Mouse (Mus musculus): Measurements from ENCODE around the gene Cemip2. TPM values are rescaled to one million over a fixed set of nuclear protein-coding genes. Genes with fewer than 3 reads are reported as not detected.

The Cemip2 gene
- polyA plus RNA-seq, 1 experiment from 2014 or later: 33.8 TPM

DNA sequence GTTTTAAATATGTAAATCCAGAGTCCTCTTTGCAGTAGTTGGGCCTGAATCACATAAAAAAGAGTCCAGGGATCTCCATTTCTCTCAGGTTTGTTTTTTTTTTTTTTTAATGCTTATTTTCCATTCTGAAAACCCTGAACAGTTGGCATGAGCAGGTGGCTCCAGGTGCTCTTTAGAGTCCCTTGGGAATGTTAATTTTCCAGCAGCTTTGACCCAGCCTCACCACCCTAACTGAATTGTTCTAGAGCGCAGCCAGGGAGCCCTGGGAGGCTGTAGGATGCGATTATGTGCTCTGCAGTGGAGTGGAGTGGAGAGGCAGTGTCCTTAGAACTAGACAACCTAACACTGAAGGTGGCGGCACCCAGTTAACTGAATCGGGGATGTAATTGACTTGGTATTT lies 13.7 kb downstream of the Cemip2 start:
- H3K27ac ChIP-seq (replicated peaks; ENCODE audit: low read depth, low read length): no peak overlapping the region
- 92% methylated on average over 4 of the region's 4 CpGs for WGBS
- H3K4me3 ChIP-seq (ENCODE audit: low read depth, low read length): no peak overlapping the region
- ATAC-seq (ENCODE audit: low read depth): peak; percentile 56; the same call in 1 of the 2 replicates
- H3K4me1 ChIP-seq (ENCODE audit: control insufficient read depth, insufficient read depth, low read length): no peaks in the 10 kb centered on the region; the same call in 1 of the 2 replicates
- H3K4me2 ChIP-seq (ENCODE audit: low read depth, low read length): no peak overlapping the region
- H3K9me3 ChIP-seq (ENCODE audit: control insufficient read depth, low read length): no peaks in the 10 kb centered on the region
- H3K9ac ChIP-seq (ENCODE audit: low read depth, low read length): no peak overlapping the region
- H3K36me3 ChIP-seq (ENCODE audit: control insufficient read depth, insufficient read depth, low read length): peaks cover 34% of the 10 kb centered on the region; the same call in 1 of the 2 replicates
- H3K27me3 ChIP-seq (replicated peaks; ENCODE audit: control insufficient read depth, insufficient read depth, low read length): no peaks in the 10 kb centered on the region
- DNase-seq (ENCODE audit: low spot score): no peak

GRCm38 (mm10) chr19:21792587-21793175 lies 14.5 kb downstream of the Cemip2 start:
- Histone ChIP-seq H3K4me2 (ENCODE audit: low read depth, low read length) (no peak overlapping the region), H3K27ac (replicated peaks; ENCODE audit: low read depth, low read length) (no peak overlapping the region), H3K4me1 (ENCODE audit: control insufficient read depth, insufficient read depth, low read length) (no peaks in the 10 kb centered on the region), H3K9me3 (ENCODE audit: control insufficient read depth, low read length) (no peaks in the 10 kb centered on the region), H3K27me3 (replicated peaks; ENCODE audit: control insufficient read depth, insufficient read depth, low read length) (no peaks in the 10 kb centered on the region), H3K4me3 (ENCODE audit: low read depth, low read length) (no peak overlapping the region), H3K36me3 (ENCODE audit: control insufficient read depth, insufficient read depth, low read length) (peaks cover 42% of the 10 kb centered on the region), H3K9ac (ENCODE audit: low read depth, low read length) (no peak overlapping the region)
- 92% methylated on average over 26 of the region's 26 CpGs for WGBS
- ATAC-seq (ENCODE audit: low read depth): no peak
- DNase-seq (ENCODE audit: low spot score): no peak

GRCm38 (mm10) chr19:21794569-21794968 lies 16.4 kb downstream of the Cemip2 start:
- Histone ChIP-seq H3K9ac (ENCODE audit: low read depth, low read length) (no peak overlapping the region), H3K4me2 (ENCODE audit: low read depth, low read length) (no peak overlapping the region), H3K27ac (replicated peaks; ENCODE audit: low read depth, low read length) (no peak overlapping the region), H3K27me3 (replicated peaks; ENCODE audit: control insufficient read depth, insufficient read depth, low read length) (no peaks in the 10 kb centered on the region), H3K9me3 (ENCODE audit: control insufficient read depth, low read length) (no peaks in the 10 kb centered on the region), H3K4me3 (ENCODE audit: low read depth, low read length) (no peak overlapping the region), H3K4me1 (ENCODE audit: control insufficient read depth, insufficient read depth, low read length) (peaks cover 14% of the 10 kb centered on the region), H3K36me3 (ENCODE audit: control insufficient read depth, insufficient read depth, low read length) (peaks cover 58% of the 10 kb centered on the region)
- DNase-seq (ENCODE audit: low spot score) (peak; percentile 77), ATAC-seq (ENCODE audit: low read depth) (no peak)
- 86% methylated on average over 3 of the region's 3 CpGs for WGBS

GRCm38 (mm10) chr19:21796333-21796732 lies 18.2 kb downstream of the Cemip2 start:
- Histone ChIP-seq H3K4me3 (ENCODE audit: low read depth, low read length) (no peak overlapping the region), H3K9me3 (ENCODE audit: control insufficient read depth, low read length) (no peaks in the 10 kb centered on the region), H3K4me2 (ENCODE audit: low read depth, low read length) (no peak overlapping the region), H3K36me3 (ENCODE audit: control insufficient read depth, insufficient read depth, low read length) (peaks cover 75% of the 10 kb centered on the region), H3K9ac (ENCODE audit: low read depth, low read length) (no peak overlapping the region), H3K27ac (replicated peaks; ENCODE audit: low read depth, low read length) (no peak overlapping the region), H3K4me1 (ENCODE audit: control insufficient read depth, insufficient read depth, low read length) (peaks cover 22% of the 10 kb centered on the region), H3K27me3 (replicated peaks; ENCODE audit: control insufficient read depth, insufficient read depth, low read length) (no peaks in the 10 kb centered on the region)
- DNase-seq (ENCODE audit: low spot score) (no peak), ATAC-seq (ENCODE audit: low read depth) (no peak)
- 84% methylated on average over 5 of the region's 5 CpGs for WGBS

DNA sequence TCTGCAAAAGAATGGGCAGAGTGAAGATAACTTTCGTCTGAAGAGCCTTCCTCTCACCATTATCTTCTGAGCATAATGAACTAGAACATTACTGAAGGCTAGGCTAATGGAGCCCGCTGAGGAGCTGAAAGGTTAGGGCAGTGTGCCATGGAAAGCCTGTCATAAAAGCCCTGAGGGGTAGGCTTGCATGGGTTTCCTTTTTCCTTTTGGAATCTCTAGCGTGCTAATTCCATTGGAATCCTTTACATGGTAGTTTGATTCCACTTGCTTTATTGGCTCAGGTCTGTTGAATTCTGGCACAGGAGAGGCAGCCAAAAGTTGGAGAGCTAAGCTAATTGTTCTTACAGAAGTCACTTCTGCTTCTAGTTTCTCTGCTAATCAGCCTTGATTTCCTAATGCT lies 20.6 kb downstream of the Cemip2 start:
- Histone ChIP-seq H3K9me3 (ENCODE audit: control insufficient read depth, low read length) (no peaks in the 10 kb centered on the region), H3K4me3 (ENCODE audit: low read depth, low read length) (no peak overlapping the region), H3K27me3 (replicated peaks; ENCODE audit: control insufficient read depth, insufficient read depth, low read length) (no peaks in the 10 kb centered on the region), H3K36me3 (ENCODE audit: control insufficient read depth, insufficient read depth, low read length) (peaks cover 91% of the 10 kb centered on the region), H3K9ac (ENCODE audit: low read depth, low read length) (no peak overlapping the region), H3K4me1 (ENCODE audit: control insufficient read depth, insufficient read depth, low read length) (peaks cover 22% of the 10 kb centered on the region), H3K27ac (replicated peaks; ENCODE audit: low read depth, low read length) (no peak overlapping the region), H3K4me2 (ENCODE audit: low read depth, low read length) (no peak overlapping the region)
- ATAC-seq (ENCODE audit: low read depth) (peak; percentile 42; the same call in 1 of the 2 replicates), DNase-seq (ENCODE audit: low spot score) (peak; percentile 78)
- WGBS: 41% methylated on average over 3 of the region's 3 CpGs

DNA sequence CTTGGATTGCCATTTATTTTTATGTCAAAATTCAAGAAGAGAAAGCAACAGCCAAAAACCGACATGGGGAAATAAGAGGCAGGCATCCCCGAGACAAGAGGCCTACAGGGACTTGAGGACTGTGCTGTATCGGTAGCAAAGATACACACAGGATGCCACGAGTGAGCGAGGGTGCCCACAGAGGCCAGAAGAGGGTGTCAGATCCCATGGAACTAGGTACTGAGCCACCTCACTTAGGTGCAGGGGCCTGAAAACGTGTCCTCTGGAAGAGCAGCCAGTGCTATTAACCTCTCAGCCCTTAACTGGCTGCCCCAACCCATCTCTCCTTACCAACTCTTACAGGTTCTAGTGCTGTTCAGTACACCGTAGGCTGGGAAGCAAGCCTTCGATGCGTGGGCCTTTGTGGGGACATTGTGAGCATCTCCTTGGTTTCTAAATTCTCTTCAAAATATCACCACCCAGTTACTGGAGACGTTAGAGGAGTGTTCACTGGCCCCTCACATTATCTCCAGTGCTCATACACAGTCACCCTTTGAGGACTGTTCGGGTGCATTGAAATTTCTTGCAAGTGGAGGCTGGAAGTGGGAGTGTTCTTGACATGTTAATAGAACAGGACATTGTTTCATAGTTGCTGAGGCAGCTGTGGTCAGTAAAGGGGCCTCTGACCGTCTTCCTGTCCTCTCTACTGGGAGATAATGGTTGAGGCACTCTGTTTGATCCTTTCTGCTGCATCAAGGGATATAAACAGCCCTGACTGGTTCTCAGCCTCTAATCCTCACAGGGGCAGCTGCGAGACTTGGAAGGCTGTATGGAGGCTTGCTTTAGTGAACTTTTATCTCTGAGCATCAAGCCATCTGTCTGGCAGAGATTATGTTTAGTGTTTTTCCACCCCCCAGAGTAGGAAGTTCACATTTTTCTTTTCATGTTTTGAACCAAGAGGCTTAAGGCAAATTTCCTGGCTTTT lies 21.6 kb downstream of the Cemip2 start:
- no peak overlapping the region for H3K9ac ChIP-seq (ENCODE audit: low read depth, low read length)
- no peak overlapping the region for H3K4me2 ChIP-seq (ENCODE audit: low read depth, low read length)
- H3K27ac ChIP-seq (replicated peaks; ENCODE audit: low read depth, low read length): peak overlapping the region; percentile 69
- WGBS: 60% methylated on average over 13 of the region's 13 CpGs
- peaks cover 93% of the 10 kb centered on the region for H3K36me3 ChIP-seq (ENCODE audit: control insufficient read depth, insufficient read depth, low read length)
- H3K4me3 ChIP-seq (ENCODE audit: low read depth, low read length): no peak overlapping the region
- H3K27me3 ChIP-seq (replicated peaks; ENCODE audit: control insufficient read depth, insufficient read depth, low read length): no peaks in the 10 kb centered on the region
- H3K4me1 ChIP-seq (ENCODE audit: control insufficient read depth, insufficient read depth, low read length): peaks cover 22% of the 10 kb centered on the region
- ATAC-seq (ENCODE audit: low read depth) (peak; percentile 75), DNase-seq (ENCODE audit: low spot score) (peak; percentile 87)
- H3K9me3 ChIP-seq (ENCODE audit: control insufficient read depth, low read length): no peaks in the 10 kb centered on the region

- Histone ChIP-seq H3K27me3 (replicated peaks; ENCODE audit: control insufficient read depth, insufficient read depth, low read length) (no peaks in the 10 kb centered on the region), H3K4me3 (ENCODE audit: low read depth, low read length) (no peak overlapping the region), H3K9me3 (ENCODE audit: control insufficient read depth, low read length) (no peaks in the 10 kb centered on the region), H3K9ac (ENCODE audit: low read depth, low read length) (no peak overlapping the region), H3K4me2 (ENCODE audit: low read depth, low read length) (no peak overlapping the region), H3K27ac (replicated peaks; ENCODE audit: low read depth, low read length) (no peak overlapping the region), H3K36me3 (ENCODE audit: control insufficient read depth, insufficient read depth, low read length) (peaks cover 93% of the 10 kb centered on the region), H3K4me1 (ENCODE audit: control insufficient read depth, insufficient read depth, low read length) (peaks cover 9% of the 10 kb centered on the region)
- no peak for DNase-seq (ENCODE audit: low spot score)
- 93% methylated on average over 8 of the region's 8 CpGs for WGBS
- ATAC-seq (ENCODE audit: low read depth): no peak
These were observed 26.3 kb downstream of the Cemip2 start for GRCm38 (mm10) chr19:21804488-21804887.

DNA sequence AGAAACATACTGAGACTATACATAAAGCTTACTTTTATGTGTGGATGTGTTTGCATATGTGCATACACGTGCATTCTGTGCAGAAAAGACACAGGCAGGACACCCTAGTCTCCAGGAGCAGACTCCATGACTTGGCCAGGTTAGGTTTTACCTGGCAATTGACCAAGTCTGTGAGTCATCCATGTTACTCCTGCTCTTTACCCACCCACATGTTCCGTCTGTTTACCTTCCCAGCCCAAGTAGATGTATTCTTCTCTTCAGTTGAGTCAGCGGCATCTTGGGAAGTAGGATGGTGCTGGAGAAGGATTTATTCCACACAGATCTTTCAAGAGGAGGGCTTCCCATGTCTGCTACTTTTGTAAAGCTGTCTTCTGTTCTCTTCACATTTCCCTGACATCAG lies 27.2 kb downstream of the Cemip2 start:
- ATAC-seq (ENCODE audit: low read depth) (no peak), DNase-seq (ENCODE audit: low spot score) (no peak)
- H3K4me3 ChIP-seq (ENCODE audit: low read depth, low read length): no peak overlapping the region
- WGBS: 73% methylated on average over 3 of the region's 3 CpGs
- H3K27me3 ChIP-seq (replicated peaks; ENCODE audit: control insufficient read depth, insufficient read depth, low read length): no peaks in the 10 kb centered on the region
- no peak overlapping the region for H3K9ac ChIP-seq (ENCODE audit: low read depth, low read length)
- no peak overlapping the region for H3K4me2 ChIP-seq (ENCODE audit: low read depth, low read length)
- H3K27ac ChIP-seq (replicated peaks; ENCODE audit: low read depth, low read length): no peak overlapping the region
- no peaks in the 10 kb centered on the region for H3K9me3 ChIP-seq (ENCODE audit: control insufficient read depth, low read length)
- 0 out of 2 replicates have a peak, but pooled peaks cover under 1% of the 10 kb centered on the region for H3K4me1 ChIP-seq (ENCODE audit: control insufficient read depth, insufficient read depth, low read length)
- peaks cover 93% of the 10 kb centered on the region for H3K36me3 ChIP-seq (ENCODE audit: control insufficient read depth, insufficient read depth, low read length)

Data from embryonic facial prominence, embryonic 14.5 days (tissue).